8 mouse cellular contexts compared by ENCODE assay signal in the genomic region with DNA sequence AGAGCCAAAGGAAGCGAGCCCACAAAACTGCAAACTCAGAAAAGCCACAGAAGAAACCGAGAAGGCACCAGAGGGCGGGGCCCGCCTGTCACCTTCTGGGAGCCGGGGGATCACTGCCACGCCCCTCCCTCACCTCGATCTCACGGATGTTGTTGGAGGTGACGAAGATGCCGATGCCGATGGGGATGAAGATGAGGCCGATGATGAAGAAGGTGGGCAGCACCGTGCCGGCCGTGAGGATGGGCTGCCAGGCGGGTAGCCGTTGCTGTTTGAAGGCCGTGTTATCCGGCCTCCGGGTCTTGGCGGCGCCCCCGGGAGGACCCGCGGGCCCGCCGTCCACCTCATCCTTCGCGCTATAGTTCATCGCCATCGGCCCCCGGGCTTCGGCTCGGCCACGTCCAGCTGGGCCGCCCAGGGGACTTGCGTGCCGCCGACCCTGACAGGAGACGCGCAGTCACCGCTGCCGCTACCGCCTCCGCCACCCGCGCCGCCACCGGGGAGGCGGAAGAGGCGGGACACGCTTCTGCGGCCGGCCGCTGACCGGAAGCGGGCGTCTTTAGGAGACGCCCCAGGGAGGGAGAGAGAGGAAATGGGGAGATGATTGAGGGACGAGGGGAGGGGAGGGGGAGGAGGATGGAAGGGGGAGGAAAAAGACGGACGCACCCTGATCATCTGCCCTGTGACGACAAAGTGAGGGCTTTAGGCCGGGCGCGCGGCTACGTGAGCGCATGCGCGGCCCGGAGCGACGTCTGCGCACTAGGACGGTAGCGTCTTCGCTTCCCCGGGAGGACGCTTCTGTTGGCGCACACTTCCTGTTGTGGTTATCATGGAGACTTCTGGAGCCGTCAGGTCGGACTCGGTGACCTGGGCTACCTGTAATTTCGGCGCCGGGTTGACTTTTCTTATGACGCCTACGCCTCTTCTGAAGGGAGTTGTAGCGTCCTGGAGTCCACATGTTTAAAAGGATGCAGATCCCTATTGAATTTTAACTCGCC. TPM values are rescaled to one million over a fixed set of nuclear protein-coding genes. Genes with fewer than 3 reads are reported as not detected.
DNase-seq lines count a peak whose midpoint lies in the region; ATAC-seq and TF ChIP-seq lines count a peak whose summit lies in the region.

Gene Tmem30a (minus strand): TSS at position 667 of the 995 bp plus-strand sequence.

- peak within 1 kb of the TSS; percentile 92 for H3K27ac ChIP-seq in hindbrain, embryonic 13.5 days

- ATAC-seq in Patski = peak; percentile 97
- peak; percentile 99 for ATAC-seq in hindbrain, embryonic 13.5 days (ENCODE audit: low FRiP score)

- H3K4me3 ChIP-seq in hindbrain, embryonic 13.5 days = peak within 1 kb of the TSS; percentile 90

- peaks cover 25% of the 10 kb centered on the region for H3K4me1 ChIP-seq in hindbrain, embryonic 13.5 days (replicated peaks)

- DNase-seq in Patski (ENCODE audit: low read depth, low spot score) = peak; percentile 90
- peak; percentile 96 to 97 for DNase-seq in cerebellum, postnatal 14 days
- DNase-seq in frontal cortex, postnatal 14 days (ENCODE audit: low spot score in 2 of 2) = peak; percentile 89 to 94
- peak; percentile 89 to 91 for DNase-seq in layer of hippocampus, postnatal 25 days (ENCODE audit: extremely low spot score in 1 of 2, low spot score in 1 of 2)
- peak; percentile 94 for DNase-seq in lung, postnatal 25 days (ENCODE audit: low spot score)
- DNase-seq in retina, embryonic 14.5 days (ENCODE audit: low spot score) = peak; percentile 98
- DNase-seq in thymus, postnatal 4 days = peak; percentile 92

- in situ Hi-C loops in Patski (cut with MboI; ENCODE audit: low pct_unique_long_range_greater_than_20kb) = no loop called here

- peak within 1 kb of the TSS; percentile 78 for H3K4me2 ChIP-seq in hindbrain, embryonic 13.5 days

- POLR2A ChIA-PET in Patski (lab: Charles Lee) = no interaction called here

- H3K9me3 ChIP-seq in hindbrain, embryonic 13.5 days = no peaks in the 10 kb centered on the region

- no peaks in the 10 kb centered on the region for H3K36me3 ChIP-seq in hindbrain, embryonic 13.5 days

- no peak for TF ChIP-seq CTCF in Patski (IDR thresholded peaks at IDR 0.05)

- H3K27me3 ChIP-seq in Patski = no peaks in the 10 kb centered on the region
- no peaks in the 10 kb centered on the region for H3K27me3 ChIP-seq in hindbrain, embryonic 13.5 days

- WGBS in hindbrain, embryonic 13.5 days = under 1% methylated on average over 88 of the region's 91 CpGs

- CTCF ChIA-PET in Patski (lab: Charles Lee) = no interaction called here

- H3K9ac ChIP-seq in hindbrain, embryonic 13.5 days = peak within 1 kb of the TSS; percentile 92

RNA-seq across cellular contexts. Expression of gene Tmem30a, which starts in this region (rescaled TPM):
- polyA plus RNA-seq in Patski (2021) = 120 TPM
- polyA plus RNA-seq in hindbrain, embryonic 13.5 days (2015; fragmentation: Nextera tagmentation; extraction: Ambion mirVana) = 106 and 112 TPM in 2 replicates
- 100 to 1,000 TPM; 219 to 240 TPM for total RNA-seq in layer of hippocampus, postnatal 25 days (2021)

Comparison
In these comparisons a context has a peak if more than half of its experiments do, and no peak if none do; other contexts are left out.
1. Peak in every context shown above with its lines: DNase-seq, ATAC-seq, H3K4me3 ChIP-seq and H3K27ac ChIP-seq.